Mouse (Mus musculus) c-Kit-positive CD71-positive TER-119-positive erythroid progenitor cells, embryonic 14.5 days (primary cell): ENCODE measurements at regions not wholly inside any gene's neighbourhood (a gene's known extent, or its start where the extent isn't known, plus 50 kb on each side); places are given as distances from the start of the nearest gene placed in this dataset.

Experiments used
- DNase-seq: peaks from one replicate; pipeline ENCODE4 v3.0.0-alpha.2; 2013; ENCODE audit warnings: low spot score

- DNase-seq = no peak
These were observed 350.9 kb upstream of the Map3k7 start for GRCm38 (mm10) chr4:31612825-31613514.

- no peak for DNase-seq
These were observed 346.3 kb upstream of the Map3k7 start for GRCm38 (mm10) chr4:31617572-31617971.

GRCm38 (mm10) chr4:31618026-31618425 lies 345.9 kb upstream of the Map3k7 start:
- no peak for DNase-seq

GRCm38 (mm10) chr4:31621205-31621604 lies 342.7 kb upstream of the Map3k7 start:
- DNase-seq = no peak

- DNase-seq = no peak
These were observed 336.8 kb upstream of the Map3k7 start for GRCm38 (mm10) chr4:31627053-31627452.

GRCm38 (mm10) chr4:31627777-31628176 lies 336.1 kb upstream of the Map3k7 start:
- no peak for DNase-seq

GRCm38 (mm10) chr4:31638564-31638963 lies 325.3 kb upstream of the Map3k7 start:
- no peak for DNase-seq

GRCm38 (mm10) chr4:31642161-31642560 lies 321.7 kb upstream of the Map3k7 start:
- no peak for DNase-seq

- no peak for DNase-seq
These were observed 321.2 kb upstream of the Map3k7 start for GRCm38 (mm10) chr4:31642593-31643290.

- DNase-seq = no peak
These were observed 315.1 kb upstream of the Map3k7 start for GRCm38 (mm10) chr4:31648631-31649368.

- no peak for DNase-seq
These were observed 308.4 kb upstream of the Map3k7 start for GRCm38 (mm10) chr4:31655364-31656106.

- no peak for DNase-seq
These were observed 307.8 kb upstream of the Map3k7 start for GRCm38 (mm10) chr4:31656111-31656510.

GRCm38 (mm10) chr4:31658820-31659219 lies 305.1 kb upstream of the Map3k7 start:
- DNase-seq = no peak

GRCm38 (mm10) chr4:31660896-31661295 lies 303.0 kb upstream of the Map3k7 start:
- no peak for DNase-seq

- DNase-seq = no peak
These were observed 292.2 kb upstream of the Map3k7 start for GRCm38 (mm10) chr4:31671530-31672170.

- DNase-seq = no peak
These were observed 291.6 kb upstream of the Map3k7 start for GRCm38 (mm10) chr4:31672171-31672841.

- DNase-seq = no peak
These were observed 291.1 kb upstream of the Map3k7 start for GRCm38 (mm10) chr4:31672842-31673171.

- no peak for DNase-seq
These were observed 284.8 kb upstream of the Map3k7 start for GRCm38 (mm10) chr4:31679007-31679590.

- no peak for DNase-seq
These were observed 282.9 kb upstream of the Map3k7 start for GRCm38 (mm10) chr4:31680958-31681357.

- no peak for DNase-seq
These were observed 274.8 kb upstream of the Map3k7 start for GRCm38 (mm10) chr4:31689083-31689482.
